Mouse (Mus musculus): ENCODE results near the gene Hemk1.

DNA sequence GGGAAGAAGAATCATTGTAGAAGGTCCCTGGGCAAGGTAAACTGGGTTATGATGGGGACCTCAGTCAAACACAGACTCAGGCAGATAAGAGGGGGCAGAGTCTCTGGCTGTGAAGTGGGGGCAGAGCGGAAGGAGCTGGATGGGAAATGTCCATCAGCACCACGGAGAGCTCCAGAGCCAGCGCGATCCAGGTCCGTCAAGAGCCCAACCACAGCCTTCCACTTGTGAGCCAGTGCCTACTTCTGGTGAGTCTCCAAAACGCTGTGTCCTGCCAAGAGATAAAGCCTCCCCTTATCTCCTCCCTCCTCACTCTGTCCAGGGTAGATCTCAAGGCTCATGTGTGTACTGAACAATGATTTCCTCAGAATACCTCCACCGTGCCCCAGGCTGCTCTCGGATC lies 43.6 kb upstream of the Hemk1 start:
- TF ChIP-seq CTCF (IDR thresholded peaks at IDR 0.05; ENCODE audit: extremely low read depth, insufficient read length, insufficient replicate concordance, low read depth, low read length), result no peak
- TF ChIP-seq POLR2A (IDR thresholded peaks at IDR 0.05; ENCODE audit: low read depth, low read length), result no peak
